Mouse (Mus musculus) olfactory bulb, adult 2 months (tissue): ENCODE results near the gene Vsig10l. TPM values are rescaled to one million over a fixed set of nuclear protein-coding genes. Genes with fewer than 3 reads are reported as not detected.
A peak's percentile ranks its signal among the peaks of the same experiment; 100 is the strongest.

Experiments
- H3K27ac ChIP-seq: fragments of 200-500 bp; 2 replicates; pipeline ENCODE4 v1.5.1; 2012; ENCODE audit warnings: low read depth, low read length; ENCODE audit not compliant: insufficient read depth
- H3K4me1 ChIP-seq: fragments of 200-500 bp; 2 replicates; pipeline ENCODE4 v1.6.1; 2012; ENCODE audit warnings: low read length; ENCODE audit not compliant: control insufficient read depth, insufficient read depth
- H3K4me3 ChIP-seq: fragments of 200-500 bp; 2 replicates; pipeline ENCODE4 v1.5.1; 2012; ENCODE audit warnings: mild to moderate bottlenecking, low read depth, low read length, moderate library complexity; ENCODE audit not compliant: insufficient read depth
- CTCF ChIP-seq: fragments of 200-500 bp; IDR thresholded peaks from 2 replicates; pipeline ENCODE4 v1.5.1; 2012; ENCODE audit warnings: low read depth, mild to moderate bottlenecking, low read length, moderate library complexity; ENCODE audit not compliant: insufficient read depth
- POLR2A ChIP-seq: fragments of 200-500 bp; IDR thresholded peaks from 2 replicates; pipeline ENCODE4 v1.6.1; 2012; ENCODE audit warnings: mild to moderate bottlenecking, low read depth, low read length, moderate library complexity; ENCODE audit not compliant: insufficient read depth
- WGBS: fragments of 180-500 bp; shearing (Covaris S2); methylation state at CpG from one replicate; pipeline ENCODE4 v1.1.7; 2018; 5-methylcytosine and 5-hydroxymethylcytosine counted together
- polyA plus RNA-seq: library from polyadenylated mRNA; stranded (reverse); fragments of >200 nt; gene quantifications from 2 replicates; pipeline ENCODE4 v1.2.4, GENCODE M21; 2012; ENCODE audit warnings: low replicate concordance; ENCODE audit not compliant: missing spikeins, insufficient read depth, insufficient read length

The Vsig10l gene
- polyA plus RNA-seq, 1 experiment: not detected

- no peak overlapping the region for H3K4me3 ChIP-seq
- H3K4me1 ChIP-seq: no peaks in the 10 kb centered on the region
Measured at GRCm38 (mm10) chr7:43451726-43452125, 11.2 kb upstream of the Vsig10l start.

GRCm38 (mm10) chr7:43452609-43453008 lies 10.3 kb upstream of the Vsig10l start:
- WGBS: 37% methylated on average over 4 of the region's 4 CpGs
- TF ChIP-seq POLR2A: no peak
- no peak for TF ChIP-seq CTCF
- Histone ChIP-seq H3K27ac (no peak overlapping the region), H3K4me3 (no peak overlapping the region), H3K4me1 (no peaks in the 10 kb centered on the region)

More at GRCm38 (mm10) chr7:43451726-43452125, 11.2 kb upstream of the Vsig10l start:
- WGBS: 92% methylated on average over 11 of the region's 11 CpGs
- TF ChIP-seq CTCF (no peak), POLR2A (no peak)
- no peak overlapping the region for H3K27ac ChIP-seq

- WGBS: 87% methylated on average over 14 of the region's 14 CpGs
- no peak for TF ChIP-seq CTCF
- no peak for TF ChIP-seq POLR2A
- no peak overlapping the region for H3K4me3 ChIP-seq
- H3K4me1 ChIP-seq: no peaks in the 10 kb centered on the region
- no peak overlapping the region for H3K27ac ChIP-seq
Measured at GRCm38 (mm10) chr7:43453599-43454355, 9.2 kb upstream of the Vsig10l start.

- H3K27ac ChIP-seq: no peak overlapping the region
- WGBS: 88% methylated on average over 6 of the region's 6 CpGs
- TF ChIP-seq CTCF: no peak
- TF ChIP-seq POLR2A: no peak
- no peaks in the 10 kb centered on the region for H3K4me1 ChIP-seq
- H3K4me3 ChIP-seq: no peak overlapping the region
Measured at GRCm38 (mm10) chr7:43454371-43454770, 8.6 kb upstream of the Vsig10l start.

GRCm38 (mm10) chr7:43463976-43464375 lies 1.0 kb downstream of the Vsig10l start:
- no peak overlapping the region for H3K27ac ChIP-seq
- TF ChIP-seq CTCF: no peak
- TF ChIP-seq POLR2A: no peak
- H3K4me1 ChIP-seq: peaks cover 20% of the 10 kb centered on the region
- WGBS: 89% methylated on average over 7 of the region's 7 CpGs
- no peak overlapping the region for H3K4me3 ChIP-seq

GRCm38 (mm10) chr7:43464864-43465343 lies 2.0 kb downstream of the Vsig10l start:
- Histone ChIP-seq H3K4me3 (peak overlapping the region; percentile 46), H3K27ac (no peak overlapping the region), H3K4me1 (peaks cover 20% of the 10 kb centered on the region)
- no peak for TF ChIP-seq CTCF
- no peak for TF ChIP-seq POLR2A
- 15% methylated on average over 35 of the region's 35 CpGs for WGBS

- Histone ChIP-seq H3K4me1 (peaks cover 20% of the 10 kb centered on the region), H3K4me3 (peak overlapping the region; percentile 46), H3K27ac (no peak overlapping the region)
- under 1% methylated on average over 33 of the region's 33 CpGs for WGBS
- no peak for TF ChIP-seq POLR2A
- TF ChIP-seq CTCF: no peak
Measured at GRCm38 (mm10) chr7:43465344-43466098, 2.6 kb downstream of the Vsig10l start.

GRCm38 (mm10) chr7:43466099-43466694 lies 3.2 kb downstream of the Vsig10l start:
- 1% methylated on average over 33 of the region's 33 CpGs for WGBS
- H3K4me1 ChIP-seq: peaks cover 20% of the 10 kb centered on the region
- peak overlapping the region; percentile 46 for H3K4me3 ChIP-seq
- TF ChIP-seq POLR2A (no peak), CTCF (peak; percentile 78)
- no peak overlapping the region for H3K27ac ChIP-seq
